Mouse (Mus musculus) forebrain, embryonic 16.5 days (tissue): ENCODE data around the gene Maml2. TPM values are rescaled to one million over a fixed set of nuclear protein-coding genes. Genes with fewer than 3 reads are reported as not detected.

Experiments used
- ATAC-seq: fragments of 200-750 bp; cut with Nextera tagmentation; 2 replicates; pipeline ENCODE4 v1.8.0; 2017; ENCODE audit warnings: mild to moderate bottlenecking, moderate library complexity
- H3K27ac ChIP-seq: fragments of 300-500 bp; sonication (generic); 2 replicates; pipeline ENCODE4 v1.5.1; 2014; ENCODE audit warnings: low read length, control low read depth
- H3K27me3 ChIP-seq: fragments of 300-500 bp; sonication (generic); replicated peaks from 2 replicates; pipeline ENCODE4 v1.6.1; 2014; ENCODE audit warnings: low read length; ENCODE audit not compliant: control insufficient read depth, insufficient read depth
- H3K36me3 ChIP-seq: fragments of 300-500 bp; sonication (generic); 2 replicates; pipeline ENCODE4 v1.6.1; 2014; ENCODE audit not compliant: control insufficient read depth, insufficient read depth
- H3K4me1 ChIP-seq: fragments of 300-500 bp; sonication (generic); replicated peaks from 2 replicates; pipeline ENCODE4 v1.6.1; 2014; ENCODE audit warnings: low read length; ENCODE audit not compliant: control insufficient read depth, insufficient read depth
- H3K4me2 ChIP-seq: fragments of 300-500 bp; sonication (generic); 2 replicates; pipeline ENCODE4 v1.6.1; 2014; ENCODE audit warnings: mild to moderate bottlenecking, low read length, control low read depth
- H3K4me3 ChIP-seq: fragments of 300-500 bp; sonication (generic); replicated peaks from 2 replicates; pipeline ENCODE4 v1.5.1; 2014; ENCODE audit warnings: mild to moderate bottlenecking, low read length, control low read depth
- H3K9ac ChIP-seq: fragments of 300-500 bp; sonication (generic); replicated peaks from 2 replicates; pipeline ENCODE4 v1.6.1; 2014; ENCODE audit warnings: low read depth, low read length, control low read depth
- H3K9me3 ChIP-seq: fragments of 300-500 bp; sonication (generic); 2 replicates; pipeline ENCODE4 v1.6.1; 2016; ENCODE audit warnings: low read length; ENCODE audit not compliant: control insufficient read depth
- WGBS: fragments of 180-500 bp; shearing (Covaris S2); extraction: QIAGEN DNeasy Blood & Tissue Kit; methylation state at CpG from one replicate; pipeline ENCODE4 v1.1.7; 2014; 5-methylcytosine and 5-hydroxymethylcytosine counted together
- polyA plus RNA-seq: library from polyadenylated mRNA; unstranded; fragments of >200 nt; fragmentation: Nextera tagmentation; extraction: Ambion mirVana; gene quantifications from 2 replicates; pipeline ENCODE4 v1.2.1, GENCODE M21; 2015

The Maml2 gene
- polyA plus RNA-seq, 1 experiment from 2014 or later = 9.0 TPM

DNA sequence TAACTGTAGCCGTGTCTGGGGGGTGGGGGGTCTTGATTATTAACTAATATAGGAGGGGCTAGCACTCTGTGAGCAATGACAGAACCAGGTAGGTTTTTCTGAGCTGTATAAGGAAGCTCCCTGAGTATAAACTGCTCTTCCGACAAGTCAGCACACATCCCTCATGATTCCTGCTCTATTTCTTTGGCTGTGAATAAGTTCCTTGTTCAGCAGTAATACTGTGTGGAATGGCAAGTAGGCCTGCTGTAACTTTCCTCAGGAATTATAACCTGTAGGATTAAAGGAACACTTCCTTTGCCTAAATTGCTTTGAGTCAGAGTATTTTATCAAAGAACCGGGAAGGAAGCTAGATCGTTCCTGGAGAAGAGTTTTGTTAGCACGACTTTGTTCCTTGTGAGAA lies 283.4 kb downstream of the Maml2 start:
- Histone ChIP-seq H3K27ac (no peak overlapping the region), H3K36me3 (no peaks in the 10 kb centered on the region), H3K9me3 (no peaks in the 10 kb centered on the region), H3K4me2 (no peak overlapping the region), H3K27me3 (no peaks in the 10 kb centered on the region), H3K9ac (no peak overlapping the region), H3K4me1 (peaks cover 17% of the 10 kb centered on the region), H3K4me3 (no peak overlapping the region)
- ATAC-seq = no peak
- WGBS = 85% methylated on average over 5 of the region's 5 CpGs

DNA sequence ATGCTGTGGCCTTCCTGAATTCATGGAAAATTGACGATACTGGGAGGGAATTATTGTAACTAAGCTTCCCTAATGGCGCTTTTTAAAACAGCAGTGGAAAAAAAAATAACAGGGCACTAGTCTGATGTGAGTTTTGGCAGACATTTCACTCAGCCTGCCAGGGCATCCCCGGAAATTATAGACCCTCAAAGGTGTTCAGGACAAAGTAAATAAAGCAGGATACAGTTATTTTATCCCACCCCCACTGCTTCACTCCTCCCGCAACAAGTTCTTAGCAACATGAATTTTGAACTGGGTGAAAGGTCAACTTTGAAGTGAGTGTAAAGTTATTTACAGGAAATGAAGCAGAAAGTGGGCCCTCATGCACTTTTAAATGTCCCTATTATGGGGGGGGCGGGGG lies 286.2 kb downstream of the Maml2 start:
- no peaks in the 10 kb centered on the region for H3K27me3 ChIP-seq
- no peak overlapping the region for H3K4me3 ChIP-seq
- no peak overlapping the region; the same call in 1 of the 2 replicates for H3K4me2 ChIP-seq
- H3K36me3 ChIP-seq = no peaks in the 10 kb centered on the region
- H3K4me1 ChIP-seq = peaks cover 23% of the 10 kb centered on the region
- no peaks in the 10 kb centered on the region for H3K9me3 ChIP-seq
- no peak overlapping the region for H3K9ac ChIP-seq
- 26% methylated on average over 5 of the region's 5 CpGs for WGBS
- no peak overlapping the region; the same call in 1 of the 2 replicates for H3K27ac ChIP-seq
- ATAC-seq = no peak

- H3K36me3 ChIP-seq = no peaks in the 10 kb centered on the region
- H3K4me3 ChIP-seq = no peak overlapping the region
- no peak overlapping the region for H3K4me2 ChIP-seq
- no peaks in the 10 kb centered on the region for H3K27me3 ChIP-seq
- peaks cover 23% of the 10 kb centered on the region for H3K4me1 ChIP-seq
- 70% methylated on average over 3 of the region's 3 CpGs for WGBS
- ATAC-seq = peak; percentile 71
- no peaks in the 10 kb centered on the region for H3K9me3 ChIP-seq
- no peak overlapping the region for H3K27ac ChIP-seq
- H3K9ac ChIP-seq = no peak overlapping the region
Observed at GRCm38 (mm10) chr9:13584435-13584834, 286.7 kb downstream of the Maml2 start.

DNA sequence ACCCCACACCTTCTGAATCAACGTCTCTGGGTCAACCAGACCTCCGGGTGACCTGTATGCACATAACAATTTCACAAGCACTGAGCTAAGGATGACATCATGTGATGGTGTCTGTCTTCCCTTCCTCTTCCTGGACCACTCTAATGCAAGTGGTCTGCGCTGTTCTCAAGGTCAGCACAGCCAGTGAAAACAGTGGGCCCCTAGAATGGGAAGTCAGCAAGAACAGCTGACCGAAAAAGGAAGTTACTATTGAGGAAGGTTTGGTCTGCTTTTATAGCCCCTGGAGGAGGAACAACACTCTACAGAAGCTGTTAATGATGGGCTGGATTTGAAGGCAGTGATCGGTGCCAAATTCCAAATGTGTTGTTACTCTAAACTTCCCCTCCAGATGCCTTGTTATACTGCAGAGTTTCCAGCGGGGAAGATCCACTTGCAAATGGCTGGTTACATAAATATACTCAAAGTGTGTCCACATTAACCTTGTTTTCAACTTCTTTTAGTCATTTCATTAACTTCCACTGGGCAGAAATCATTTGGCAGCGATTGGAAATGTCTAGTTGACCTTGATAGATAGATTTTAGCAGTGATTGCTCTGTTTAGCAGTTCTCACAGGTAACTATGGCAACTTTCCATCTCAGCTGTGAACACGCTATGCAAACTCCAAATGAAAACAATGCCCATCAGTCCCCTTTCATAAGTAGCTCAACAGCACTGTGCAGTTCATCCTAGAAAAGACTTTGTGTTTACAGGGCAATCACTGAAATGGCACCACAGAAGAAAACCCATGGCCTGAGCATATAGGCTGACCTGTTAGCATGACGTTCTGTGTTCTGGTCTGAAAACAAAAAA lies 289.6 kb downstream of the Maml2 start:
- peaks cover 23% of the 10 kb centered on the region for H3K4me1 ChIP-seq
- no peak overlapping the region for H3K4me3 ChIP-seq
- H3K27ac ChIP-seq = no peak overlapping the region
- no peak overlapping the region for H3K4me2 ChIP-seq
- H3K36me3 ChIP-seq = no peaks in the 10 kb centered on the region
- no peaks in the 10 kb centered on the region for H3K27me3 ChIP-seq
- no peaks in the 10 kb centered on the region for H3K9me3 ChIP-seq
- peak; percentile 47; the same call in 1 of the 2 replicates for ATAC-seq
- H3K9ac ChIP-seq = no peak overlapping the region
- WGBS = 55% methylated on average over 9 of the region's 9 CpGs

DNA sequence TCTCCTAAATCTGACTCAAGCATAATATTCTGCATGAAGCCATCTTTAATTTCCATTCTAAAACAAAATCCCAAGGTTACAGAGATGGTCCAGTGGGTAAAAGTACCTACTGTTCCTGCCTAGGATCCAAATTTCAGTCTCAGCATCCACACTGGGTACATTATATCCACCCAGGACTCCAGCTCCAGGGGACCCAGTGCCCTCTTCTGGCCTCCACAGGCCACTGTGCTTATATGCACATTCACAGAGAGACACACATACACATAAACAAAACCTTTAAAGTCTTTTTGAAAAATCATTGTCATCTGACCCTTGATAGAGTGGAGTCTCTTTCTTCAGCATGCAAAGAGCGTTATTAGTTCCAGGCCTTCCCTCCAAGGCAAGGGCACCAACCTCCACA lies 291.0 kb downstream of the Maml2 start:
- Histone ChIP-seq H3K27ac (no peak overlapping the region), H3K36me3 (no peaks in the 10 kb centered on the region), H3K4me3 (no peak overlapping the region), H3K4me1 (peaks cover 21% of the 10 kb centered on the region), H3K4me2 (no peak overlapping the region), H3K27me3 (no peaks in the 10 kb centered on the region), H3K9ac (no peak overlapping the region), H3K9me3 (no peaks in the 10 kb centered on the region)
- ATAC-seq = no peak
- WGBS = 96% methylated on average over 1 of the region's 1 CpGs

DNA sequence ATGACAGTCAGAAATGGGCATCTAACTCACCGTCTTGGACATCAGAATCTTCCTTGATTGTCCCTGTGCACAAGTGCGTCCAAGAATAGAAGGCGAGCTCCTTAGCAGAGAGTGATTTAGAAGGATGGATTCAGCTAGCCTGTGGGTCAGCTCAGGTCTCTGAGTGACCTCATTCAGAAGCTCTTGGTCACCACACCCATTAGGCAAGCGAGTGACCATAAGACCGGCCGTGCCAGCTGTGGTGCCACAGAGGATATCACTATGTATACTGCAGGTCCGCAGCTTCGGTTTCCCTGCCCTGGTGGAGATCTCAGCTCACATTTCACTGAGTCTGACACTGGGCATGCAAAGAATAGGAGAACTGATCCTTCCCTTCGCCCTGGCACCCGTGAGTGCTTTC lies 294.9 kb downstream of the Maml2 start:
- Histone ChIP-seq H3K4me3 (no peak overlapping the region), H3K4me1 (peaks cover under 1% of the 10 kb centered on the region; the same call in 1 of the 2 replicates), H3K9ac (no peak overlapping the region), H3K27me3 (no peaks in the 10 kb centered on the region), H3K36me3 (no peaks in the 10 kb centered on the region), H3K27ac (no peak overlapping the region), H3K9me3 (no peaks in the 10 kb centered on the region), H3K4me2 (no peak overlapping the region)
- no peak for ATAC-seq
- 91% methylated on average over 10 of the region's 10 CpGs for WGBS

DNA sequence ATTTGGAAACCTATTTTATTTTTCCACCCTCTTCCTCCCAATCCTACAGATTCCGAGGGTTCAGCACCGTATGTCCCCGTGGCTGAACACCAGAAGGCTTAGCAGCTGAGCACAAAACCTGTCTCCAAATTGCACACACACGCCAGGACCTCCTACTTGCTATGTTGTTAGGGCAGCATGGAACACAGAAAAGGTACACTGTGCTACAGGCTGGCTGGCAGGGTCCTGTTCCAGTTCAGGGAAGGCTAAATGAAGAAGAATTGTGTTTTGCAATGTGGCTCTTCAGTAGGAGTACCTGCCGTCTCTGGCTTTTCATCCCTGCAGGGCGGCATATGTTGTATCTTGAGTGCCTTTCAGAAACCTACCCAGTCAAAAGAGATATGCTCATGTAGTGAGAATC lies 300.0 kb downstream of the Maml2 start:
- WGBS = 71% methylated on average over 6 of the region's 6 CpGs
- H3K27ac ChIP-seq = no peak overlapping the region
- H3K27me3 ChIP-seq = no peaks in the 10 kb centered on the region
- no peak overlapping the region for H3K4me2 ChIP-seq
- ATAC-seq = no peak
- no peak overlapping the region for H3K9ac ChIP-seq
- H3K4me1 ChIP-seq = no peaks in the 10 kb centered on the region
- H3K9me3 ChIP-seq = no peaks in the 10 kb centered on the region
- H3K36me3 ChIP-seq = no peaks in the 10 kb centered on the region
- H3K4me3 ChIP-seq = no peak overlapping the region

GRCm38 (mm10) chr9:13598596-13599333 lies 301.0 kb downstream of the Maml2 start:
- WGBS = 81% methylated on average over 4 of the region's 4 CpGs
- H3K36me3 ChIP-seq = no peaks in the 10 kb centered on the region
- no peaks in the 10 kb centered on the region for H3K27me3 ChIP-seq
- H3K4me2 ChIP-seq = no peak overlapping the region
- no peak for ATAC-seq
- no peaks in the 10 kb centered on the region for H3K4me1 ChIP-seq
- no peak overlapping the region for H3K27ac ChIP-seq
- no peak overlapping the region for H3K4me3 ChIP-seq
- H3K9ac ChIP-seq = no peak overlapping the region
- H3K9me3 ChIP-seq = no peaks in the 10 kb centered on the region

DNA sequence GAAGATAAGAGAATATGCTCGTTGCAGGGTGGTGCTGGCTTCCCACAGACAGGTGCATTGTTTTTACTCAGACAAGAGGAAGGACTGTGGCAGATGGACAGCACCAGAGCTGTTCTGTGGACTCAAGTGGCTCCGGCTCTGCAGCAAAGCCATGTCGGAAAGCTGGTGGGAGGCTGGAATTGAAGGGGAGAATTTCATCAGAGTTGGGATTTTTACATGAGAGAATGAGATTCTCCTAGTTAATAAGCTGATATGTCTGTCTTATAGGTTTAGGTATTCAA lies 301.5 kb downstream of the Maml2 start:
- ATAC-seq = no peak
- H3K4me3 ChIP-seq = no peak overlapping the region
- WGBS = 73% methylated on average over 3 of the region's 3 CpGs
- no peaks in the 10 kb centered on the region for H3K36me3 ChIP-seq
- H3K4me1 ChIP-seq = no peaks in the 10 kb centered on the region
- no peaks in the 10 kb centered on the region for H3K9me3 ChIP-seq
- H3K9ac ChIP-seq = no peak overlapping the region
- H3K27me3 ChIP-seq = no peaks in the 10 kb centered on the region
- no peak overlapping the region for H3K27ac ChIP-seq
- H3K4me2 ChIP-seq = no peak overlapping the region
